ENCODE assay signal across 8 mouse cellular contexts in genomic region chr1:86525499-86526115, GRCm38 (mm10). TPM values are rescaled to one million over a fixed set of nuclear protein-coding genes. Genes with fewer than 3 reads are reported as not detected.
DNase-seq lines count a peak whose midpoint lies in the region; ATAC-seq and TF ChIP-seq lines count a peak whose summit lies in the region.

No protein-coding gene starts in this region.

- H3K4me3 ChIP-seq in embryonic facial prominence, embryonic 15.5 days (replicated peaks) = peak overlapping the region; percentile 99
- peak overlapping the region; percentile 90 for H3K4me3 ChIP-seq in heart, postnatal 0 days (ENCODE audit: low read depth, low read length)
- peak overlapping the region; percentile 96 for H3K4me3 ChIP-seq in lung, embryonic 16.5 days (ENCODE audit: low read length)

- peak; percentile 40 for TF ChIP-seq EP300 in heart, postnatal 0 days (IDR thresholded peaks at IDR 0.05; ENCODE audit: low read depth)

- no peaks in the 10 kb centered on the region for H3K9me3 ChIP-seq in embryonic facial prominence, embryonic 15.5 days (replicated peaks)
- no peaks in the 10 kb centered on the region for H3K9me3 ChIP-seq in heart, postnatal 0 days (replicated peaks; ENCODE audit: control insufficient read depth, low read length)
- no peaks in the 10 kb centered on the region for H3K9me3 ChIP-seq in lung, embryonic 16.5 days (ENCODE audit: control insufficient read depth, low read length)

- H3K4me2 ChIP-seq in embryonic facial prominence, embryonic 15.5 days (replicated peaks) = peak overlapping the region; percentile 85
- peak overlapping the region; percentile 61 for H3K4me2 ChIP-seq in heart, postnatal 0 days (ENCODE audit: low read depth, low read length)
- H3K4me2 ChIP-seq in lung, embryonic 16.5 days (ENCODE audit: low read depth, low read length) = peak overlapping the region; percentile 83

- WGBS in embryonic facial prominence, embryonic 15.5 days = 0% methylated on average over 44 of the region's 44 CpGs
- WGBS in heart, postnatal 0 days = under 1% methylated on average over 44 of the region's 44 CpGs
- WGBS in lung, embryonic 16.5 days = under 1% methylated on average over 44 of the region's 44 CpGs

- no peaks in the 10 kb centered on the region for H3K27me3 ChIP-seq in embryonic facial prominence, embryonic 15.5 days
- no peaks in the 10 kb centered on the region for H3K27me3 ChIP-seq in heart, postnatal 0 days (ENCODE audit: control insufficient read depth, insufficient read depth, low read length)
- no peaks in the 10 kb centered on the region for H3K27me3 ChIP-seq in lung, embryonic 16.5 days (ENCODE audit: control insufficient read depth, insufficient read depth, low read depth, low read length)

- peak; percentile 0; the same call in 1 of the 2 replicates for TF ChIP-seq CTCF in heart, postnatal 0 days (IDR thresholded peaks at IDR 0.05; ENCODE audit: low read depth)

- peak; percentile 11 for ATAC-seq in CD4-positive, CD25-positive, alpha-beta regulatory T cell, adult 4 months
- ATAC-seq in embryonic facial prominence, embryonic 15.5 days (ENCODE audit: insufficient number of reproducible peaks, low FRiP score, low TSS enrichment, low read depth) = 0 out of 2 replicates have a peak, but pooled peaks have one; percentile 0
- ATAC-seq in heart, postnatal 0 days (ENCODE audit: insufficient read depth, low read depth) = peak; percentile 11
- peak; percentile 3; the same call in 1 of the 2 replicates for ATAC-seq in lung, embryonic 16.5 days (ENCODE audit: low read depth)
- peak; percentile 5; the same call in 1 of the 2 replicates for ATAC-seq in neutrophil, adult 5-6 weeks (ENCODE audit: extremely low read depth, insufficient number of reproducible peaks, low FRiP score, poor library complexity, severe bottlenecking)

- peaks cover 7% of the 10 kb centered on the region; the same call in 1 of the 2 replicates for H3K36me3 ChIP-seq in embryonic facial prominence, embryonic 15.5 days
- peaks cover 13% of the 10 kb centered on the region for H3K36me3 ChIP-seq in heart, postnatal 0 days (replicated peaks; ENCODE audit: control insufficient read depth, insufficient read depth, low read length)
- peaks cover 11% of the 10 kb centered on the region for H3K36me3 ChIP-seq in lung, embryonic 16.5 days (ENCODE audit: control insufficient read depth, insufficient read depth, low read length)

- H3K9ac ChIP-seq in embryonic facial prominence, embryonic 15.5 days = peak overlapping the region; percentile 80
- peak overlapping the region; percentile 65 for H3K9ac ChIP-seq in heart, postnatal 0 days (replicated peaks; ENCODE audit: low read depth, low read length)
- peak overlapping the region; percentile 92 for H3K9ac ChIP-seq in lung, embryonic 16.5 days (ENCODE audit: low read length)

- peak; percentile 93 for DNase-seq in 416B (ENCODE audit: low read depth)
- peak; percentile 68 for DNase-seq in heart, postnatal 0 days (ENCODE audit: low spot score)
- DNase-seq in kidney, postnatal 14 days = peak; percentile 82
- DNase-seq in thymus, postnatal 14 days = no peak

- peak overlapping the region; percentile 100 for H3K27ac ChIP-seq in embryonic facial prominence, embryonic 15.5 days (replicated peaks)
- peak overlapping the region; percentile 98 for H3K27ac ChIP-seq in heart, postnatal 0 days (ENCODE audit: low read depth)
- peak overlapping the region; percentile 100 for H3K27ac ChIP-seq in lung, embryonic 16.5 days (ENCODE audit: low read length)

- peaks cover 38% of the 10 kb centered on the region for H3K4me1 ChIP-seq in embryonic facial prominence, embryonic 15.5 days
- 0 out of 2 replicates have a peak, but pooled peaks cover 10% of the 10 kb centered on the region for H3K4me1 ChIP-seq in heart, postnatal 0 days (ENCODE audit: control insufficient read depth, insufficient read depth)
- H3K4me1 ChIP-seq in lung, embryonic 16.5 days (replicated peaks; ENCODE audit: control insufficient read depth, insufficient read depth, low read length) = peaks cover 42% of the 10 kb centered on the region

RNA-seq across cellular contexts. Expression of gene Ptma, which starts 0.9 kb away (rescaled TPM):
- 1,000 to 10,000 TPM; 2,790 to 2,877 TPM for polyA plus RNA-seq in CD4-positive, CD25-positive, alpha-beta regulatory T cell, adult 4 months (2017; shearing (Covaris generic))
- polyA plus RNA-seq in embryonic facial prominence, embryonic 15.5 days (2015; fragmentation: Nextera tagmentation; extraction: Ambion mirVana) = 1,945 and 2,079 TPM in 2 replicates
- total RNA-seq in heart, postnatal 0 days (2014; rRNA removed; ENCODE audit: low replicate concordance) = 379 and 399 TPM in 2 replicates
- polyA plus RNA-seq in heart, postnatal 0 days (2015; fragmentation: Nextera tagmentation; extraction: Ambion mirVana) = 597 and 614 TPM in 2 replicates
- polyA plus RNA-seq in lung, embryonic 16.5 days (2015; fragmentation: Nextera tagmentation; extraction: Ambion mirVana) = 2,358 and 2,609 TPM in 2 replicates
- 1,253 and 1,399 TPM in 2 replicates for total RNA-seq in neutrophil, adult 5-6 weeks (2017)

RNA-seq across cellular contexts. Expression of gene Pde6d, which starts 56.8 kb away (rescaled TPM):
- polyA plus RNA-seq in CD4-positive, CD25-positive, alpha-beta regulatory T cell, adult 4 months (2017; shearing (Covaris generic)) = 10 to 100 TPM; 12.6 to 16.4 TPM
- polyA plus RNA-seq in embryonic facial prominence, embryonic 15.5 days (2015; fragmentation: Nextera tagmentation; extraction: Ambion mirVana) = 70.9 and 74.7 TPM in 2 replicates
- 19.8 and 25.0 TPM in 2 replicates for total RNA-seq in heart, postnatal 0 days (2014; rRNA removed; ENCODE audit: low replicate concordance)
- 50.5 and 57.4 TPM in 2 replicates for polyA plus RNA-seq in heart, postnatal 0 days (2015; fragmentation: Nextera tagmentation; extraction: Ambion mirVana)
- polyA plus RNA-seq in lung, embryonic 16.5 days (2015; fragmentation: Nextera tagmentation; extraction: Ambion mirVana) = 46.9 and 50.2 TPM in 2 replicates
- 5.1 and 8.0 TPM in 2 replicates for total RNA-seq in neutrophil, adult 5-6 weeks (2017)

RNA-seq across cellular contexts. Expression of gene Cops7b, which starts 57.1 kb away (rescaled TPM):
- 10 to 100 TPM; 16.9 to 20.0 TPM for polyA plus RNA-seq in CD4-positive, CD25-positive, alpha-beta regulatory T cell, adult 4 months (2017; shearing (Covaris generic))
- 39.1 and 41.2 TPM in 2 replicates for polyA plus RNA-seq in embryonic facial prominence, embryonic 15.5 days (2015; fragmentation: Nextera tagmentation; extraction: Ambion mirVana)
- total RNA-seq in heart, postnatal 0 days (2014; rRNA removed; ENCODE audit: low replicate concordance) = 16.0 and 20.7 TPM in 2 replicates
- 14.0 TPM in 2 replicates for polyA plus RNA-seq in heart, postnatal 0 days (2015; fragmentation: Nextera tagmentation; extraction: Ambion mirVana)
- 34.1 and 35.1 TPM in 2 replicates for polyA plus RNA-seq in lung, embryonic 16.5 days (2015; fragmentation: Nextera tagmentation; extraction: Ambion mirVana)
- 8.6 and 9.9 TPM in 2 replicates for total RNA-seq in neutrophil, adult 5-6 weeks (2017)
